Mouse (Mus musculus) liver, adult 2 months (tissue): Measurements from ENCODE around the gene Lexm.

Experiments used
- CTCF ChIP-seq: fragments of 200-500 bp; IDR thresholded peaks from 2 replicates; pipeline ENCODE4 v1.5.1; 2011; ENCODE audit warnings: low read depth, low read length, control low read depth
- POLR2A ChIP-seq: fragments of 200-500 bp; IDR thresholded peaks from 2 replicates; pipeline ENCODE4 v1.6.1; 2011; ENCODE audit warnings: low read length, control low read depth; ENCODE audit not compliant: insufficient read depth; ENCODE audit errors: extremely low read depth

DNA sequence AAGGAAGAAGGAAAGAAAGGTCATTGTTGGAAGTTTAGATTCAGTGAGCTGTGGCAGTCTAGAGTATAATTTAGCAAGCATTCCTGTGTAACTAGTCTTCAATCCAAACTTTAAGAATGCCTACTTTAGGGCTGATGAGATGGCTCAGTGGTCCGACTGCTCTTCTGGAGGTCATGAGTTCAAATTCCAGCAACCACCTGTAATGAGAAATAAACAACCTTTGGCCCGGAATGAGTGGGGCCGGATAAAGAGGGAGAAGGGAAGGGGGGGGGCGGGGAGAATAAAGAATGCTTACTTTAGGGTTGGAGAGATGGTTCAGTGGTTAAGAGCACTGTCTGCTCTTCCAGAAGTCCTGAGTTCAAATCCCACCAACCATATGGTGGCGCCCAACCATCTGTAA lies 59.8 kb downstream of the Lexm start:
- TF ChIP-seq CTCF (no peak), POLR2A (no peak)
